Mouse (Mus musculus): Measurements from ENCODE around the gene App.

Gene App

DNA sequence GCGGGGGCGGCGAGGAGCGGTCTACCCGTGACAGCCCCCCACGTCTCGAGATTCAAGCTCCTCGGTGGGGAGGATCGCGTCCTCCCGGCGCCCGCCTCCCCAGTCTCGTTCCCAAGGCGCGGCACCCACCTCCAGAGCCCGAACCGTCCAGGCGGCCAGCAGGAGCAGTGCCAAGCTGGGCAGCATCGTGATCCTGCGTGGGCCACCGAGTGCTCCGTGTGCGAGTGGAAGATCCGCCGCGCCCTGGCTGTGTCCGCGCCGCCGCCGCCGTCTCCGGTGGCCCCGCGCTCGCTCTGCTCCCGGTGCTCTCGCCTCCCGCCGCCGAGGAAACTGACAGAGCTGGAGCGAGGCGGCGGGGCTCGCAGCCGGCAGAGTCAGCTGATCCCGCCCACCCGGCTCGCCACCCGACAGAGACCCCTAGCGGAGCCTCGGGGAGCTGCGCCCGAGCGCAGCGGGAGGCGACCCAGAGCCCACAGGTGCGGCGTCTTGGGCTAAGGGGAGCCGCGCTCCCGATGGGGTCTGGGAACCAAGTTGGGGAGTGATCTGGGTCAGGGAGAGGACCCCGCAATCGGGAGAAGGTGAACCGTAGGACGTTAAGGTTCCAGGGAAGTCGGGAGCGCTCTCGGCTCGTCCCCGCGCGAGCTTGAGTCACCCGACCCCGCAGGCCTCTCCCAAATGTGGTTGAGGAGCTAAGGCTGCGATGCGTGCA, at the start of gene App:
TSS of gene App (minus strand) at position 394 of the 709 bp plus-strand sequence.
- DNase-seq: peak; percentile 94

DNA sequence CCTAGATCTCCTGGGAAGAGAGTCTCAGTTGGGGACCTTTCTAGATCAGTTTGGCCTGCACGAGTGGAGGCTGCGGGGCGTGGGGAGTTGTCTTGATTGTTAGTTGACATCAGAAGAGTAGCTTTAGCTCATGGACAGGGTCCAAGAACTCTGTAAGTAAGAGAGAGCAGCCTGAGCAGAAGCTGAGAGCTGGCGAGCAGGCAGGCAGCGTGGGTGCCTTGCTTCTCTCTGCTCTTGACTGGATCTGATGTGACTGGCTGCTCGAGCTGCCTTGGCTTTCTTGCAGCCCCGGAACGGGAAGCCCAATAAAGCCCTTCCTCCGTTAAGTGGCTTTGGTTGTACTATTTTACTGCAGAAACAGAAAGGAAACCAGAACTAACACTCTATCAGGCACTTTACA, 42.3 kb upstream of the App start:
- no peak for DNase-seq

DNA sequence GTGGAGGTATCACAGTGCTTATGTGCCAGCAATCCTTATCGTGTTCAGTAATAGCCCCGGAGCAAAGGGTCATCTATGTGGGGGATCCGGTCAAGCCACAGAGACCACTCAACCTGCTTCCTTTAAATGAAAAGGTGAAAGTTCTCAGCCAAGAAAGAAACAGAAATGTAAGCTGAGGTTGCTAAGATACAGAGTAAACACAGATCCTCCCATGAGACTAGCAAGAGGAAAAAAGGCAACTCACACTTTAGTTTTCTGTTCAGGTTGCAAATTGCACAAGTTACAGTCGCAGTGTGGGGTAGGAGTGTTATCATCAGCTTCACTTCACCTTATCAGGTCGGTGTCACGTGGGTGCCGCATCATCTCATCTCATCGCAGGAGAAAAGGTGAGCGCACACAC, 41.6 kb upstream of the App start:
- no peak for DNase-seq

DNA sequence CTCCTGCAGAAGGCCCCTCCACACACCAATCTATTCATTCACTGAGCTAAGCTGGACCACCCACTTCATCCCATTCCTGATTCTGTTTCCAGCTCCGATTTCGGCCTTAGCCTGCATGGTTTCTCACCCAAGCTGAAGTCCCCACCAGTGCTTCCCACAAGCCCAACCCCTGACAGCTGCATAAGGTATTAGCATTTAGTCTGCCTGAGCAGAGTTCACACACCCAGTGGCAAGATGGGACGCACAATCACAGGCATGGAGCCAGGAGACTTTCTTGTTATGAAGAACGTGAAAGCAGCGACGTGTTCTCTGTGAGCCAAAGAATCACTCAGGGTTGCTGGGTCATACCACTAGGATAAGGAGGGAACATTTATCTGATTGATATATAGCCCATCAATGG, 22.1 kb upstream of the App start:
- no peak for DNase-seq

DNA sequence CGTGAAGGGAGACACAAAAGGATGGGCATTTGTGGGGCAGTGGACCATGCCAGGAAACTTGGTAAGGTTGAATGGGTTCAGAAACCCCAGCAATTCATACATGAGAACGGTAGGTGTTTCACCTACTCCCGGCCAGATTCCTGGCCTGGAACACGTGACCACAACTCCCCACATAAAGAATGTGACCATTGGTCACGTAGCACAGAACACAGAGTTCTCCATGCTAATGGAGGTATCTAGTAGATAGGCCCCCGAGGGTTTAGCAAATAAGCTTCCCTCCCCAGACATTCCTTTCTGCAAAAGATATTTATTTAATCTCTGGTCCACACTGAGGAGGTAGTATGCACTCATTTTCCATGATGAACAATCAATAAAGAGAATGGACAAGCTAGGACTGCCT, 21.6 kb upstream of the App start:
- DNase-seq: no peak

DNA sequence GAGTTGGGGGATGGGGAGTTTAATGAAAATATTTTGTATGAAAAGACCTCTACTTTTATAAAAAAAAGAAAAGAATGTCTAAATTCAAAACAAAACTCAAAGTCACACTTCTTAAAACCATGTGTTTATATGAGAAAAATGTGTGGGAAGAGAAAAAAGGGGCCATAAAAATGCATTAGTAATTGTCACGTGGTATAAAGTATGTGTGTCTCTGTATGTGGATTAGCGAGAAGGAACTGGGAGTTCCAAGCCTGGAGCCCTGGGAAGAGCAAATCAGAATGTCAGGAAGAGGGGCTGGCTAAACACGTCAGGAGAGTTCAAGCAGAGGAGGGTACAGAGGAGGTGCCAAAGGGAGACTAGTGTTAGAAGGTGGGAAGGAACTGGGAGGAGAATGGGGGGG, 7.9 kb upstream of the App start:
- DNase-seq: no peak

DNA sequence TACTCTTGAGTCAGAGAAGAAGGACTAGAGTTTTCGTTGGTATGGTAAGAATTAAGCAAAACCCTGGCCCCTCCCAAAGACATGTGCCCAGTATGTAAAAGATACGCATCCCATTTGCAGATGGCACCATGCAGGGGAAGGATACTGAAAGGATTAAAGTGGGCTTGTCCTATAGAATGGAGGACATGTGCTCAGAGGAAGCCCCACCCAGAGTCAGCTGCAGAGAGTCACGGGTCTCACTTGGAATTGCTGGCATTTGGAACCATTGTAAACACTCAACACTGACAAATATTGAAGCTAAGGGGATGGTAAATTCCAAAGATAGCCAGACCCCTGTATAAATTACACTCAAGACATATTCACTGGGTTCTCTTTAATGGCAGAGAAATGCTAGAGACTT, 7.1 kb upstream of the App start:
- no peak for DNase-seq

DNA sequence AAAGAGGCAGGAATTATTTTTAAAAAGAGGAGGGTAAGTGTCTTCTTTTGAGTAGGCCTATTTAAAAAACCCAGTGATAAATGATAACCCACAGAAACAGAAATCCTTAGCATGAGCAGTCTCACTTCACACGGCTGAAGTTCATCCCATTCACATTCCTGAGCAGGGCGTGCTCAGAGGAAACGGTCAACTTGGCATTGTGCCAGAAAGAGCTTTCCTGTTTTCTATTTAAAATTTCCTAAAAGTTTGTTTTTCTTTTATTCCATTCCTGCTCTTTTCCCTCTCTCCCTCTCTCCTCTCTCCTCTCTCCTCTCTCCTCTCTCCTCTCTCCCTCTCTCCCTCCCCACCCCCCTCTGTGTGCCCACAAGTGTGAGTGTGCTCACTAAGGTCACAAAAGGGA, 3.1 kb upstream of the App start:
- DNase-seq: no peak

DNA sequence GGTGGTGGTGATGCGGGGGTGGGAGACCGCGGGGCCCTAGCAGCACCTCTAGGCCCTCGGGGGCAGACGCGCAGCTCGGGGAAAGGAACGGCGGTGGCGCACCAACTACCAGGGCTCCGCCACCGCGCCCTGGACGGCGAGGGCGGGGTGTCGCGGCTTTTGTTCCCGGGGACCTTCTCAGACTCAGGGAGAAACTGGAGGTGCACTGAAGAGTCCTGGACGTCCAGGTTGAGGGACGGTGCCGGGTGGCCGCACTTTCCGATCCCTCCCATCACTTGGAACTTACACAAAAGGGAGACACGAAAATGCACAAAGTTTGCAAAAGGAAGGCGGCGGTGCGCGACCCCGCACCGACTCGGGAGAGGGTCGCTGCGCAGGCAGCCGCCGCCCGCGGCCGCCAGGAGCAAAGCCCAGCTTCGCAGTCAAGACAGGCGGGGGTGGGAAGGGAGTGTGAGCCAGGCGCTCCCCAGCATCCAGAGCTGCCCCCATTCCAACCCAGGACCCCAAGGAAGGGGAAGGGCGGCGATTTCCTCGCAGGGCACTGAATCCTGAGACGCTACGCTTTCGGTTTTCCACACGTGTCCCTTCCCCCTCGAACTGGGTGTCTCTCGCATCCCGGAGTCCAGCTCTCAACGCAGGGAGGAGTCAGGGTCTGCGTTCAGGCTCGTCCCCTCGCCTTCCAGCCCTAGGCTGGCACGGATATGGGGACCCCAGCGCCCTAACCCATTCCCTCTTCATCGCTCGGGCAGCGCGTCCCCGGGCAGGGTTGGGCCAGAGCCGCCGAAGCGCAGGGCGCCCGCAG, 794 bp downstream of the App start:
- peak; percentile 68 for DNase-seq

DNA sequence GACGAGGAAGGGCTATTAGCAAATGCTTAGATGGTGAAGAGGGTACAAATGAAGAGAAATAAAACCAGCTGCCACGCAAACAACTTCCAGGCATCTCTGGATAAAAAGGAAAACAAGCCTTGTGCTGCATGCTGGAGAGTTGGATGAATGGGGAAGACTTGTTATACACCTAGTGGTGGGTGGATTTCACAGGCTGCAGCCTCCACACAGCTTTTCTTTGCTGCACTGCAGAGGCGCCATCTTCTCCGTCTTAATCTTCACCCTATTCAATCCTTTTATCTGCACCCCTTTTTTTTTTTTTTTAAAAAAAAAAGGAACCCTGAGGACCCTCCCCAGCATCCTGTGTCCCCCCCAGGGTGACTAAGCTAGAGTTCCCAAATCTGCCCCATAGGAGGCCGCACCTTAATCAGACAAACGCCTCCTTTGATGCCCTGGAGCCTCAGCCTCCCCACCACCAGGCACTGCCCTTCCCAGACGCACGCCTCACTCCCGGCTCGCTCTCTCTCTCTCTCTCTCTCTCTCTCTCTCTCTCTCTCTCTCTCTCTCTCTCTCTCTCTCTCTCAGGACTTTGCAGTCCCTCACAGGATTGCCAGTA, 1.5 kb downstream of the App start:
- DNase-seq: no peak

DNA sequence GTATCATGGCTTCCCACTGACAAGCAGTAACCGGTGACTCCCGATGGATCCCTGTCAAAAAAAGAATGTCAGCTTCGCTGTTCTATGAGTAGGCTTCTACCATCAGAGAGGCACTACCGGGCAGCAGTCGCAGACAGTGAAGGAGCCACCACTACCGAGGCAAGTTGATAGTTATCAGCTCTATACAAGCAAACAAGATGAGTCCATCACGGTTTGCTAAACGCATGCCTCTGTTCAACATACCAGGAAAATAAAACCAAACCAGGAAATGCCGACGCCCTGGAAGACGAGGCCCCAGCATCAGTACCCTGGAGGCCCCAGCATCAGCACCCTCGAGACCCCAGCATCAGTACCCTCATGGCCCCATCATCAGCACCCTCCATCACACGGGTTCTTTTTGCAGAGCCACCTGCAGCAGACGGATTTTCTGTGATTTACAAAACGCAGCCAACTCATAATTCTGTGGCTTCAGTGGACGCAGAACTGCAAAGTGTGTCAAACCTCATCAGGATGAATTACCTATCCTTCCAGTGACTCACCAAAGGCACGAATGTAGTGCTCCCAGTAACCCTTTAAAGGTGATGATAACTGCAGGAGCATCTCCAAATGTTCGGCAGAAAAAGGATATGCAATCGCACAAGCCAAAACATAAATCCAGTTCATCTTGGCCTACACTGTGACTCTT, 2.6 kb downstream of the App start:
- DNase-seq: no peak

DNA sequence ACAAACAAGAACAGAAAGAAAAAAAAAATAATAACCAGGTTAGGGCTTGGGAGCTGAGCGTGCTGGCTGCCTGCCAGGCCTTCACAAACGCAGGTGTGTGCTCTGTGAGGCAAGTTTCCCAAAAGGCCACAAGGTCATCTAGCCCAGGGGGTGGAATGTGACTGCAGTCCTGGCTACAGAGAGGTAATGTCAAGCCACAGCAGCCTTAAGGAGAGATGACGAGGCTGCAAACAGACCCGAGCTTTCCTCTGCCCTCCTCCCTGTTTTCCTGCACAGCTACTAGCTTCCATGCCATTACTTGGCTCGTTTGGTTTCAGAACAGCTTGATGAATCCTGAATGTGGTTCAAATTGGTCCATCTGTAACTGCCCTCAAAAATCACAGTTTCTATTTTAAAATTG, 4.7 kb downstream of the App start:
- peak; percentile 73 for DNase-seq

DNA sequence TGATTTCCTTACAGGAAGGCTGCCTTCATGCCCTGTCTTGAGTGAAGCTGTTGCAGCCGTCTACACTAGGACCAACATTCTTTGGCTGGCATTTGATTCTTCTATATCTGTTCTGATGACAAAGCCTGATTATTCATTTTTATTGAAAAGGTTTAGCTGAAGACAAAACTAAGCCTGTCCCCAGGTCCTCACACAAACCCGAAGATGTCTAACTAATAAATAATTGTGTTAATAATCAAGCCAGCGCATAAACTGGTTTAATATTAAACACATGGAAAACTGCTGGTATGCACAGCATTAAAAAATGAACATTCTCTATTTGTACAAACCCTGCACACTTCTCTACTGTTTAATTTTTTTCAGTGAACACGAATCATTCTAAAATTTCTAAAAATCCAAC, 7.4 kb downstream of the App start:
- DNase-seq: no peak

DNA sequence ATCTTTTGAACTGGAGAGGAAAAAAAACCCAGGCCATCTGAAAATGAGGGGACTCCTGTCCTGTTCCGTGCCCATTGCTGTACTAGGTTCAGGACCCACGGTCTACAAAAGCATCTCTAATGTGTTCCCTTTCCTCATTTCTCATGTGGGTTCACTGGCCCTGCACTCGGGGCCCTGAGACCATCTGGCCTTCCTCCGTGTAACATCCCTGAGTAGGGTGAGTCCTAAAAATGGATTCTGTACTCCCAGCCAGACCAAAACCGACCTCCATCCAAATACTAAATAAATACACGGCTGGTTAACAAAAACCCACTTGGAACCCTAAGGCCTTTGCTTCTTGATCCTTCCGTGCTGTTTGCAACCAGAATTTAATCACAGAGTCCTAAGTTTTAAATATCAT, 7.9 kb downstream of the App start:
- no peak for DNase-seq

DNA sequence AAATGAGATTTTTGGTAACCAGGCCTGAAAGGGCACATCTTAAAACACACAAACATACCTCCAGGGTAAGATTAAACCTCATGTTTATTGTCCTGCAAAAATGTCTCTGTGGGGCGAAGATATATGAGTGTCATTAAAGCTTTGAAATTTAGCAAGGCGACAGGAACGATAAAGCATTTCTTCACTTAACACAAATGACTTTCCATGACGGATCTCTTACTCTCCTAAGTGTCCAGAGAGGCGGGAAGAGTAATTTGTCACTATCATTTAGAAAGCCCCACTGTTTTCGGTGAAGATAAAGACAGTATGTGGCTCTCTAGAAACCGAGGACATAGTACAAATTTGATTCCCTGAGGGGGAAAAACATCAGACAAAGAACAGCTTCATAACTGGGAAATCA, 8.4 kb downstream of the App start:
- DNase-seq: no peak

DNA sequence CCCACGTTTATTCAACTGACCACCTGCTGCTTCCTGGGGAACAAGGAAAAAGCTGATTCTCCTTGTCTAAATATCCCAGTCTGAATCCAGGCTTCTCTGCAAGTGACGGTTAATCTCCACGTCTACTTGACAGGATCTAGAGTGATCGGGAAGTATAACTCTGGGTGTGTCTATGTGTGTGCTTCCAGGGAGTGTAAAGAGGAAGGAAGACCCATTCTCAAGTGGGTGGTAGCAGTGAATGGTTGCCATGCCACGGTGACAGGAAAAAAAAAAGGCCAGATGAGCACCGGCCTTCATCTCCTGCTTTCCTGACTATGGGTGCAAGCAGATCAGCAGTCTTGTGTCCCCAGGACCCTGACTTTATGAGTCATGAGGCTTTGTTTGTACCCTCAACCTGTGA, 10.8 kb downstream of the App start:
- no peak for DNase-seq

DNA sequence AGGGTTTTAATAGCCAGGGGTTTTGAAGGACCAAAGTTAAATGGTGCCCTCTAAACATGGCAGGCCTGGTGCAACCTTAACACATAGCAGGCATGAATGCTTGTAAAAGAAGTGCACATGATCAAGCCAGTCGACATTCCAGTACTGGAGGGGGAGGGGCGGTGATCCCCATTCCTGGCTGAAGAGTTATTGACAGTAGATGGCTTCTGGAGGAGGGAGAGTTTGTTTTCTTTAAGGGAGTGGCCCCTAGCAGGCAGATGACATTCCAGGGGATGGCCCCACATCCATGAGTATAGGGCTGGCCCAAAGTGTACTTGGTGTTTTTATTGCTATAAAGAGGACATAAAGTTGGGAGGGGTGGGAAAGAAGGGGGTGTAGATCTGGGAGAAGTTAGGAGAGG, 13.4 kb downstream of the App start:
- DNase-seq: no peak

DNA sequence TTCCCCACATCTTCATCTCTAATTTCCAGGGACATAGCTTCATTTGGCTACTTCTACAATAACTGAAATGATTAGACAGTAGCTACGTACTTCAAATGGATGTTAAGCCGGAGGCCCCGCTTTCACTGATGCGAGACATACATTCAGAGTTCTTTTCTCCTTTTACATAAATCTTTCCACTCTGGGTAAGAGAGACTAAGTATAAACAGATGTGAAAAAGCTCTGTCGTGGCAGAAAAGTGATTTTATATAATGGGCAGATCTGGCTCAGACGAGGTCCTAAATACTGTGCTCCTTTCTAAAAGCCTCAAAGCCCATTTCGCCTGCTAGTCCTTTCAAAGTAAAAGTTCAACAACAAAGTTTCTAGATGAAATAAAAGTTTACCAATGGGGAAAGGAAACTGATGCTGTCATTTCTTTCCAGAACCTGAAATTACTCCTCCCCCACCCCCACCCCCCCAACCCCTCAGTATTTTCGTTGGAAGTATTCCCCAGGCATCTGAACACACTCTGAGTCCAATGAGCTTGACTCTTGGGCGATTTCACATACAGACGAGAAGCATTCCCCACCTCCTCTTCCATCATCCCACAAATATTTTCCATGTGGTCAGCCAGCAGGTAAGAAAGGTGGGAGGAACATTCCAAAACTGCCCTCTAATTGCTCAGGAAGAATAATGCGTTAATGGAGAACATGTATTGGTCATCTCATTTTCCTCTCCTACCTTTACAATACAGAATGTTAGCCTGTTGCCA, 15.6 kb downstream of the App start:
- no peak for DNase-seq

DNA sequence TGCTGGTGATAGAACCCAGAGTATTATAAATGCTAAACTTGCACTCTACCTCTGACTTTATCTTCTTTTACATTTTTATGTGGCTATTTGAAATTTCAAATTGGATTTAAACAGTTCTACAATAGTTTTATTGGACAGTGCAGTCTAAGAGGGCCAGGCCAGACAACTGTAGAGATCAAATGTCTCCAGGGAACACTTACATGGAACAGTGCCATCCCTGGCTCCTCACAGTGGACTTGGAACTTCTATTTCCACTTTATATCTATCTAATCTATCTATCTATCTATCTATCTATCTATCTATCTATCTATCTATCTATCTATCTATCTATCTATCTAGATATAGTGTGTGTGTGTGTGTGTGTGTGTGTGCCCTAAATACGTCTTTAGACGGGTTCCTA, 16.4 kb downstream of the App start:
- no peak for DNase-seq

DNA sequence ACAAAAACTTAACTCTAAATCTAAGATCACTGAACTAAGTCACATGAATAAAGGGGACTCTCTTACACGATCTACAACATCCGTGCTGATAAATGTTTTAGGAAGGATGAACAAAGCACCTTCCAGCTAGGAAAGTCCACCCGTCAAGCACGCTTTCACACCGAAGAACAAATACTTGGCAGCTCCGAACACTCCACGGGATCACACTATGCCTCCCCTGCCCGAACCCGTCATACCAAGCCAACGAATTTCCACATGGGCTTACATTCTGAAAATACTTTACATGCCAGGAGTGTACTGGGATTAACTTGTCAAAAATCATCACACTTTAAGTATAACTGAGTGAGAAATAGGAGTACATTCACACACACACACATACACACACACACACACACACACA, 17.7 kb downstream of the App start:
- DNase-seq: no peak

DNA sequence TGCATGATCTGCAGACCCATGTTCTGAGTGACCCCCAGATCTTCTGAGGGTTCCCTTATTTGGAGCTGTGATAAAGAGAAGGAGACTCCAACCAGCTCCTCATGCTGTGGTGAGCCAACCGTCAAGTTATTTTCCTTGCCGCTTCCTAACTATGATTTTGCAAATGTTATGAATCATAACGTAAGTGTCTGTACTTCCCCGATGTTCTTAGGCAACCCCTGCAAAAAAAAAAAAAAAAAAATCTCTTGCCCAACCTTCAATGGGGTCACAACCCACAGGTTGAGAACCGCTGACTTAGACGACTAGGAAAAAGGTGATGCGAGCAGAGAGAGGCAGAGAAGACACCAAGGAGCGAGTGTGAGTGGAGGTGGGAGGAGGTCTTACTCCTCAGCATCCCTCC, 21.1 kb downstream of the App start:
- DNase-seq: no peak

DNA sequence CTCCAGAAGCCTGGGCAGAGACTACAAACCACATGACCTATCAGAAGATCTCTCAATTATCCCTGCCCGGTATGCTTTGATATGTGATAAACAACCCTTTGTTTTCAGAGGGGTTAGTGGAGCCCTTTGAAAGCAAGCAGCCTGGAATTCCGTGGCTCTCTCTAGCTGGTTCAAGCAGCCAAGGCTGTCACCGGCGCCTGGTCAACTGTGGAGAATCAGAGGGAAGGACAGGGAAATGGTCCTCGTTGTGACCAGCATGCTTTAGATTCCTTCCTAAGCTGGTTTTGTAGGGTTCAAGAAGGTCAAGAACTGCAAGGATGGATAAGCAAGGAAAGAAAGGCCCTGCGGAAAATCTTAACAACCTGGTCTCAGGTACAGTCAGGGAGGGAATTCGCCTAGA, 21.9 kb downstream of the App start:
- no peak for DNase-seq

DNA sequence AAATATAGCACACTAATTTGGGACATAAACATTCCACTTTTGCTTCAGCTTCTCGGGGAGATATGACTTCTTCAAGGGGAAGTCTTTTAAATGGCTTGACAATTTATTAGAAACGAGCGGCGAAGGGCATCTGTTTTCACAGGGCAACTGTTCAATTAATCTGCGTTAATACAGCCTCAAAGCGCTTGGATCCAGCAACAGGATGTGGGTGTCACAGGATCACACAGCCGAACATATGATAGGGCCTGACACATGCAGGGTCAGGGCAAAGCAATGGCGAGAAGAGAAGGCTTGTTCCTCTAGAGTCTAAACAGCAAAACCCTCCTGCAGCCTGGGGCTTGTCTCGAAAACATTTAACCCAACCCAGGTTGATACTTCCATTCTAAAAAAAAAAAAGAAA, 22.7 kb downstream of the App start:
- no peak for DNase-seq
